Mouse (Mus musculus) intestine, postnatal 0 days (tissue): ENCODE results near the gene Anp32b. TPM values are rescaled to one million over a fixed set of nuclear protein-coding genes. Genes with fewer than 3 reads are reported as not detected.

Source experiments
- ATAC-seq: fragments of 200-750 bp; cut with Nextera tagmentation; 2 replicates; pipeline ENCODE4 v1.8.0; 2017; ENCODE audit warnings: mild to moderate bottlenecking, moderate TSS enrichment, moderate library complexity
- H3K27ac ChIP-seq: fragments of 300-500 bp; sonication (generic); 2 replicates; pipeline ENCODE4 v1.5.1; 2014; ENCODE audit warnings: mild to moderate bottlenecking, low read depth, low read length, moderate library complexity
- H3K27me3 ChIP-seq: fragments of 300-500 bp; sonication (generic); replicated peaks from 2 replicates; pipeline ENCODE4 v1.6.1; 2014; ENCODE audit warnings: low read length, mixed read lengths; ENCODE audit not compliant: control insufficient read depth, insufficient read depth
- H3K36me3 ChIP-seq: fragments of 300-500 bp; sonication (generic); 2 replicates; pipeline ENCODE4 v1.6.1; 2014; ENCODE audit warnings: mild to moderate bottlenecking, moderate library complexity; ENCODE audit not compliant: control insufficient read depth, insufficient read depth
- H3K4me1 ChIP-seq: fragments of 300-500 bp; sonication (generic); replicated peaks from 2 replicates; pipeline ENCODE4 v1.6.1; 2014; ENCODE audit warnings: antibody characterized with exemption, low read length, mixed read lengths; ENCODE audit not compliant: control insufficient read depth, insufficient read depth
- H3K4me2 ChIP-seq: fragments of 300-500 bp; sonication (generic); replicated peaks from 2 replicates; pipeline ENCODE4 v1.6.1; 2014; ENCODE audit warnings: low read depth, mild to moderate bottlenecking, moderate library complexity
- H3K4me3 ChIP-seq: fragments of 300-500 bp; sonication (generic); 2 replicates; pipeline ENCODE4 v1.5.1; 2014; ENCODE audit warnings: low read depth, low read length
- H3K9ac ChIP-seq: fragments of 300-500 bp; sonication (generic); 2 replicates; pipeline ENCODE4 v1.6.1; 2014; ENCODE audit warnings: mild to moderate bottlenecking, low read depth, low read length
- H3K9me3 ChIP-seq: fragments of 300-500 bp; sonication (generic); 2 replicates; pipeline ENCODE4 v1.6.1; 2016; ENCODE audit warnings: mixed run types; ENCODE audit not compliant: control insufficient read depth
- CTCF ChIP-seq: sonication (generic); IDR thresholded peaks from 2 replicates; pipeline ENCODE4 v1.5.1; 2016; ENCODE audit warnings: low read depth, mild to moderate bottlenecking, control low read depth, antibody characterized with exemption, moderate library complexity
- WGBS: fragments of 180-500 bp; shearing (Covaris S2); extraction: QIAGEN DNeasy Blood & Tissue Kit; methylation state at CpG from one replicate; pipeline ENCODE4 v1.1.7; 2014; 5-methylcytosine and 5-hydroxymethylcytosine counted together
- polyA plus RNA-seq: library from polyadenylated mRNA; unstranded; fragments of >200 nt; fragmentation: Nextera tagmentation; extraction: Ambion mirVana; gene quantifications from 2 replicates; pipeline ENCODE4 v1.2.1, GENCODE M21; 2015

Anp32b gene
- polyA plus RNA-seq, result 98.5 and 105 TPM in 2 replicates

DNA sequence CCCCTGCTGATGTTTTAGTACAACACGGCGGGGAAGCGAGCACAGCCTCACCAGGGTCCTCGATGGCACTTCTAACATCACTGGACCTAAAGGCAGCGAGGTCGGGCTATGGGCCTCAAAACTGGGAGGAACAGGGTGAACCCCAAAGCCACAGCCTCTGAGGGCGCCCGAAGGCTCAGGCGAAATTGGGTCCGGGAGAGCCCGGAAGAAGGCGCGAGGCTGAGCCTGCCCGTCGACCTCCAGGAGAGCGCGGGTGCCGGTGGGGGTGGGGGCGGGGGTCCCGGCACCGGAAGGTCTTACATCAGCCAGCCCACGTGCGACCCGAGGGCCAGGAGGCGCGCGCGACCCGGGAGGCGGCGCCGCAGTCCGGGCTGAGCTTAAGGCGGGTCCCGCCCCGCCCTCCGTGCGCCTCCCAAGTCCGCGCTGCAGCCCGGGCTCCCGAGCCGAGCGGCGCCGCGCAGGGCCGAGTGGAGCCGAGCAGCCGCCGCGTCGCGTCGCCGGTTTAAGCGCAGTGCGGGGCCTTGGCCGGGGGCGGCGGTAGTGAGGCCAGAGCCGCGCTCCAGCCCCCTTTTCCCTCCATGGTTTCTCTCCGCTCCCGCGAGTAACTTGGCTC lies at the start of gene Anp32b:
Gene Anp32b (plus strand): TSS at position 384 of the 613 bp plus-strand sequence.
- Histone ChIP-seq H3K4me3 (peak within 1 kb of the TSS; percentile 89), H3K9ac (peak within 1 kb of the TSS; percentile 92), H3K4me1 (0 out of 2 replicates have a peak, but pooled peaks cover 9% of the 10 kb centered on the region), H3K9me3 (no peaks in the 10 kb centered on the region), H3K27me3 (no peaks in the 10 kb centered on the region), H3K36me3 (no peaks in the 10 kb centered on the region), H3K4me2 (peak within 1 kb of the TSS; percentile 90), H3K27ac (peak within 1 kb of the TSS; percentile 97)
- WGBS, result under 1% methylated on average over 62 of the region's 66 CpGs
- TF ChIP-seq CTCF, result peak; percentile 82
- peak; percentile 91 for ATAC-seq

DNA sequence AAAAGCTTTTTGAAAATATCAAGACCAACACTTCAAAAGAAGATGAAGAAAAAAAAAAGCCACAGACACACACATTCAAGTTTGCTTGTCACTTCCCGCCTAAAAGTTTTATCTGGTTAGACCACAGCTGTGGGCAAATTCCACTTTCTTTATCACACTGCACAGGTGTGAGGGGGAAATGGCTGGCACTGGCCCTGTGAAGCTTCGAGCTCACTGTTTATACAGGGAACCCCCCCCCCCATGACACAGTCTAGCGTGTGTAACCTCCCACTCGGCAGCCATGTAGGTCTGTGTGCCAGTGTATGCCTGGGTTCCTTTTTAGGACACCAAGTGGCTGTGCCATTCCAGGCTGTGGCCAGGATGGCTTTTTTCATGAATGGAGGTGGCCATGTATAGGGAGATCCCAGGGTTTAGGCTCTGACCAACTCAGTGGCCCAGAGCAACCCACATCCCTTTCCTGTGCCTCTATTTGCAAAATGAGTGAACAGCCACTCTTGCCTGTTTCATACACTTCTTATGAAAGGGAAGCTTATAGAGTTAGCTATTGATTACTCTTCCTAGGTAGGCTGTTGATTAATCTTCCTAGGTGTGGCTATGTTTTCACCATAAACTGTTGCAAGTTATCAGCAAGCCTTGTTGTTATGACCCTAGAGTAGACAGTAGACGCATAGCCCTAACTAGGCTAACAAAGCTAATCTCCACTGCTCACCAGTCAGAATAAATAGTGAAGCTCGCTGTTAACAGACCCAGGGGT lies 46.5 kb upstream of the Anp32b start:
- no peaks in the 10 kb centered on the region for H3K4me1 ChIP-seq
- H3K4me2 ChIP-seq, result 0 out of 2 replicates have a peak overlapping the region, but pooled peaks have one; percentile 30
- ATAC-seq, result peak; percentile 71
- TF ChIP-seq CTCF, result no peak
- H3K27ac ChIP-seq, result no peak overlapping the region
- WGBS, result 32% methylated on average over 6 of the region's 6 CpGs
- no peaks in the 10 kb centered on the region for H3K36me3 ChIP-seq
- no peak overlapping the region for H3K9ac ChIP-seq
- no peaks in the 10 kb centered on the region for H3K27me3 ChIP-seq
- no peaks in the 10 kb centered on the region for H3K9me3 ChIP-seq
- H3K4me3 ChIP-seq, result no peak overlapping the region

DNA sequence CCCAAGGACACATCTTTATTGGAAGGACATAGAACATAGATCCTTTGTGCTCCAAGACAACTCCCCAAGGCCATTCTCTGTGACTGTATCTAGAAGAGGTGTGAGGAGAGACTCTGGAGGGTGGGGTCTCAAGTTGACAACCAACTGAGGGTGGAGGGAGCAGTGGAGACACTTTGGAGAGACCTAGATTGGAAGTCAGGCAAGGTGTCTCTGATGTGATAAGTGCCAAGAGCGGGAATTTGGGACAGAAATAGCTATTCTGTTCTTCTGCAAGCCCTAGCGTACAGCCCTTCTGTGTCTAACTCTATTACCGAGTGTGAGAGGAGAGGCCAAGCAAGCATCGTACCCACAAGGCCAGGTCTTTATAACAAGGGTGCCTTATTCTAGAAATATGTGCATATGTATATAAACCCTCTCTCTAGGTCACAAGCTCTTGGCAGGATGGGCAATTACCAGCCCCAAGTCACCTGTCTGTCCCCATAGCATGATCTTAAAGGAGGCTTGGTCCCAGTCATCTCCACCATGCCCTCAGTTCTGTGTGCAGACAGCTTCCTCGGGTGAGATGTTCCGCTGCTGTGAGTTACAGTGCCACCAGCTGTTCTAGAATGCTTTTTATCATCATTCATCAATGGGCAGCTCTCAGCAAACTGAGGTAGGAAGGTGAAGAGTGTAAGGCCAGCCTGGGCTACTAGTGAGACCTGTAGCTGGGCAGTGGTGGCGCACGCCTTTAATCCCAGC lies 43.6 kb upstream of the Anp32b start:
- H3K4me2 ChIP-seq, result no peak overlapping the region
- WGBS, result 91% methylated on average over 8 of the region's 8 CpGs
- no peaks in the 10 kb centered on the region for H3K27me3 ChIP-seq
- H3K4me3 ChIP-seq, result no peak overlapping the region
- no peak for TF ChIP-seq CTCF
- H3K27ac ChIP-seq, result no peak overlapping the region
- ATAC-seq, result no peak
- no peaks in the 10 kb centered on the region for H3K9me3 ChIP-seq
- H3K36me3 ChIP-seq, result no peaks in the 10 kb centered on the region
- no peaks in the 10 kb centered on the region for H3K4me1 ChIP-seq
- H3K9ac ChIP-seq, result no peak overlapping the region

DNA sequence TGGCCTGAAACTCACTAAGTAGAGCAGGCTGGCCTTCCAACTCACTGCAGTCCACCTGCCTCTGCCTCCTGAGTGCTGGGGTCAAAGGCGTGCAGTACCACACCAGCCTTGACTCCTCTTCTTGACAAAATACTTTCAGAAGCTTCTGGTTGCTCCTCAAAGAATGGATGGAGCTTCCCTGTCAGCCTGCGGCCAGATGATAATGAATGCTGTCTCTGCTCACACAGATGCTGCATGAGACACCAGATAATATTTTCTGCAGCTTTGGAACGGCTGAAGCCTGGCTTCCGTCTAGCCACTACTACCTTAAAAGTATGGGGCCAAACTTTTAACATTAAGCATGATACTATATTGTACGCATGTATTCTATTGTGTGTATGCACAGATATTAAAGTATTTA lies 40.0 kb upstream of the Anp32b start:
- H3K4me3 ChIP-seq, result no peak overlapping the region
- H3K36me3 ChIP-seq, result no peaks in the 10 kb centered on the region
- H3K9me3 ChIP-seq, result no peaks in the 10 kb centered on the region
- no peaks in the 10 kb centered on the region for H3K27me3 ChIP-seq
- no peak for TF ChIP-seq CTCF
- no peak overlapping the region for H3K4me2 ChIP-seq
- H3K9ac ChIP-seq, result no peak overlapping the region
- ATAC-seq, result no peak
- no peak overlapping the region for H3K27ac ChIP-seq
- no peaks in the 10 kb centered on the region for H3K4me1 ChIP-seq
- 90% methylated on average over 5 of the region's 5 CpGs for WGBS

DNA sequence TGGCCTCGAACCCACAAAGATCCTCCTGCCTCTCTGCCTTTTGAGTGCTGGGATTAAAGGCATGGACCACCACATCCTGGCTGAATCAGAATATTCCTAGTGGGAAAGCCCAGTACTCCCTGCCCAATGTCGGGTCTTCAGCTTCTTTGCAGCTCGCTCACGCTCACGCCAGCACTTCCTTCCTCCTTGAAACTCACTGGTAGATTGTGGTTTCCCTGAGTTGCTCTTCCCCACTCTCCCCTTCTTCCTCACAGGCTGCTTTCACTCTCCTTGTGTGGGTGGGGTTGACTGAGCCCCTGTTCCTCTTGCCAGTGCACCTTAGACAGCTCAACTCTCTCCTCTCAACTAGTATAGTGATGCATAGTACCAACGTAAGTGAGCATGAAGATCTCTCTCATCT lies 39.2 kb upstream of the Anp32b start:
- Histone ChIP-seq H3K4me1 (no peaks in the 10 kb centered on the region), H3K27ac (no peak overlapping the region), H3K36me3 (no peaks in the 10 kb centered on the region), H3K9ac (no peak overlapping the region), H3K4me3 (no peak overlapping the region), H3K4me2 (no peak overlapping the region), H3K9me3 (no peaks in the 10 kb centered on the region), H3K27me3 (no peaks in the 10 kb centered on the region)
- no peak for ATAC-seq
- WGBS, result 69% methylated on average over 6 of the region's 6 CpGs
- TF ChIP-seq CTCF, result no peak

DNA sequence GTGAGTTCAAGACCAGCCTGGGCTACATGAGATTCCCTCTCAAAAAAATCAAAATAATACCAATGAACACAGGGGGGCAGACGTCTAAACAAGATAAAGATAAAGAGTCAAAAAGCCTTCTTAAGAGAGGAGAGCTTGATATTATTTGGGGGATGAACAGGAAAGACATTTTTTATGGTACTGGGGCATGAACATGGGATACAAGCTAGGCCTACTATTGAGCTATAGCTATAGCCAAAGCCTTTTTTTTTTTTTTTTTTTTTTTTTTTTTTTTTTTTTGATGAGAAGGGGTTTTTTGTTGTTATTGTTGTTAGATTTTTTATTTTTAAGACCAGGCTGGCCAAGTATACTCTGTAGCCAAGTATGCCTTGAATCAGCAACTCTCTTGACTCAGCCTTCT lies 38.6 kb upstream of the Anp32b start:
- H3K36me3 ChIP-seq, result no peaks in the 10 kb centered on the region
- H3K9ac ChIP-seq, result no peak overlapping the region
- no peaks in the 10 kb centered on the region for H3K4me1 ChIP-seq
- no peak for TF ChIP-seq CTCF
- WGBS, result 67% methylated on average over 1 of the region's 1 CpGs
- no peak for ATAC-seq
- no peak overlapping the region for H3K4me3 ChIP-seq
- no peaks in the 10 kb centered on the region for H3K27me3 ChIP-seq
- H3K4me2 ChIP-seq, result no peak overlapping the region
- H3K9me3 ChIP-seq, result no peaks in the 10 kb centered on the region
- no peak overlapping the region for H3K27ac ChIP-seq
